Mouse (Mus musculus) cerebellum, postnatal 14 days (tissue): ENCODE measurements around the gene Relt.
"Not testable (repeated sequence)": the region's sequence is repeated elsewhere in the genome, so short reads cannot be mapped to it uniquely, and the experiment has no call there.

Experiments used
- DNase-seq, 2 experiments: peaks; one replicate each; pipeline ENCODE4 v3.0.0; 2021; ENCODE audit warnings: mixed read lengths in 2 of 2

Gene Relt

DNA sequence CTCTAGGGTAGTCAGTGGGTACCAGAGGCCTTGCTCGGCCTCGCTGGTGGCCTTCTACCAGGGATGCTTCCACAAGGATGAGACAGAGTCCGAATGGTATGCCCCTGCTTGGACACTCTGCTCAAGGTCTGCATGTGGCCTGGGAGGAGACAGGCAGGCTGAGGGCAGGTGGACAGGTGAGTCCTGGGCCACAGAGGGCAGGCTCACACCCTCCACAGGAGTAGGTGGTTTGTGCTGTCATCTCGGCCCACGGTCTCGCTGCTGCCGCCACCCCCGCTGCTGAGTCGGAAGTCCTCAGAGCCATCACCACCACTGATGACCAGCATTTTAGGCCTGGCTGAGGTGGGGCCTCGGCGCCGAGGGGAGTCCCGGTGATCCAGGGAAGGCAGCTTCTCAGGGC is 10.0 kb upstream of the Relt start:
- DNase-seq = no peak

- no peak for DNase-seq
Observed at GRCm38 (mm10) chr7:100871892-100872291, 8.6 kb upstream of the Relt start.

- DNase-seq = no peak
Observed at GRCm38 (mm10) chr7:100871355-100871754, 8.1 kb upstream of the Relt start.

DNA sequence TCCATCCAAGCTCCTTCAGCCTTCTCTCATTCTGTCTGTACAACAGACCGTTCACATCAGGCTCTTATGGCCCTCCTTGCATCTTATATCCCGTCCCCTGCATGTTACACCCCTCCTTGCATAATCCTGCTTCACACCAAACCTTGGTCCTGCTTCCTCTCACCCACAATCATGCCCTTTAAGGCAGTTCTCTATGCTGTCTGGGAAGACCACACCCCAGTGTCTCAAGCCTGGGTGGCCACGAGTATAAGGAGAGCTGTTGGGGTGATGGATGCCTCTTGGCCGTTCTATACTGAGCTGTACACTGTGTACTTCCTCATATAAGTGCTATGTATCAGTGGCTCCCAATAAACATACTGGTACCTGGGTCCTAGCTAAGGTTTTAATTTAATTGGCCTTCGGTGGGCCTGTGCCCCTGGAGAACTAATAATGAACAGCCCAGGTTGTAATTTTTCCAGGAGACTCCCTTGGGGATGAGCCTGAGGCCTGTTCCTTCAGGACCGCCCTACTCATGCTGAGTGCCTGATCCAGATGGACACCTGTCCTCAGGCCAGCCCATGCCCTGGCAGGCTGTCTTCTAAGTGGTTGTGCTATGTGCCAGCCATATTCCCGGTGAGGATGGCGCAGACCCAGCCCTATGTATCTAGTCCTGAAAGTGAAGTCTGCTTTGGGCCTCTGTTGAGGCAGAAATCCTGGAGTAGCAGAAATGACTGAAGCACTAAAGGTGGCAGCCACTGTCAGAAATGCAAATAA is 6.8 kb upstream of the Relt start:
- DNase-seq = peak; percentile 42 to 44

GRCm38 (mm10) chr7:100868551-100868950 is 5.3 kb upstream of the Relt start:
- no peak for DNase-seq

- DNase-seq = no peak
Observed at GRCm38 (mm10) chr7:100867561-100867960, 4.3 kb upstream of the Relt start.

GRCm38 (mm10) chr7:100866675-100867074 is 3.4 kb upstream of the Relt start:
- peak; percentile 83 to 85 for DNase-seq

GRCm38 (mm10) chr7:100862353-100862752 is 893 bp downstream of the Relt start:
- no peak for DNase-seq

DNA sequence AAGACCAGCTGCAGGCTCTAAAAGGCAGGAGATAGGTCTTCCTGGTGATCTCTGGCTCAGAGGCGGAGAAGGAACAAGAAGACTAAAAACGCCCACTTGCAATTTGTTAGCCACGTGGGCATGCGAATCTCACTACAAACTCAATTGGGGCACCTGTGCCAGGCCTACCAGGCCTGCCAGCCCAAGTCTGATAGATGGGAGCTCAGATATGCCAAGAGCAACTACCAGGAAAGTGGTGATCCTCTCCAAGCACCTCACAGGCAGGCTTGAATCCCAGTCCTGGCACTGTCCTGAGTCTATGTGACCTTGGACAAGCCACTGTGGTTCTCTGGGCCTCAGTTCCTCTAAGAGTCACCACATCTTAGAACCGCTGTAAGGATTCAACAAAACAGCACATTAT is 2.0 kb downstream of the Relt start:
- no peak for DNase-seq

DNA sequence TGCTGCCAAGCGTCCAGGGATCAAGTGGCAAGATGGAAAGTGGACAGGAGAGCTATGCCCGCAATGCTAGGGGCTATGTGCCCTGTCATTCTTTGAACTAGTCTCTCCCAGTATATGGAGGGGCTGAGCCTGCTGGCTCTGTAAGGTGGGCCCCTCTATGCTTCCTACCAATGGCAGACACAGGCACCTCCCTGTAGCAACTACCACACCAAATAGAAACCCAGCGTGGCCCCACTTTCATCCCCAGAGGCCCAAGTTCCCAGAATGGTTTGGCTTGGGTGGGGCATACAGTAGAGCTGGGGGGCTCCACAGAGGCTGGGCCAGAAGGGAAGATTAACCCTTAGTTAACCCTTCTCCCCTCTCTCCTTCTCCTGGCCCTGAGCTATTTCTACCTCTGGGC is 2.8 kb downstream of the Relt start:
- no peak for DNase-seq

- no peak for DNase-seq
Observed at GRCm38 (mm10) chr7:100855795-100856573, 7.3 kb downstream of the Relt start.

DNA sequence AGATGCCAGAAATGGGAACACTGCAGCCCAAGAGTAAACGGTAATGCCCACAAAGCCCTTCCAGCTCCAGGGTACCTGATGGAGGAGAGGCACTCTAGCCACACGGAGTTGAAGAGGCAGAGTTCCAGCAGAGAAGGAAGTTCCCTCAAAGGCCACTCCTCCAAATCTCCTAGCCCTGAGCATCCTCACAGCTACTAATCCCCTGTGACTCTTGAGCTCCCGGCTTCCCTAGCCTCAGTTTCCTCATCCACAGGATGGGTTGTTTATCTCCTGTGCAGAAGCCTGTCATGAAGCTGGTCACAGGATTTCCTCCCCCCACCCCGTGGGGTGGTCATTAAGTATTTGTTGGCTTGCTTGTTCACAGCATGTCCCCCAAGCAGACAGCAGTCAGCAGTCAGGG is 7.9 kb downstream of the Relt start:
- no peak for DNase-seq

- peak in 1 of 2 experiments; percentile 58 for DNase-seq
Observed at GRCm38 (mm10) chr7:100854861-100855260, 8.4 kb downstream of the Relt start.

DNA sequence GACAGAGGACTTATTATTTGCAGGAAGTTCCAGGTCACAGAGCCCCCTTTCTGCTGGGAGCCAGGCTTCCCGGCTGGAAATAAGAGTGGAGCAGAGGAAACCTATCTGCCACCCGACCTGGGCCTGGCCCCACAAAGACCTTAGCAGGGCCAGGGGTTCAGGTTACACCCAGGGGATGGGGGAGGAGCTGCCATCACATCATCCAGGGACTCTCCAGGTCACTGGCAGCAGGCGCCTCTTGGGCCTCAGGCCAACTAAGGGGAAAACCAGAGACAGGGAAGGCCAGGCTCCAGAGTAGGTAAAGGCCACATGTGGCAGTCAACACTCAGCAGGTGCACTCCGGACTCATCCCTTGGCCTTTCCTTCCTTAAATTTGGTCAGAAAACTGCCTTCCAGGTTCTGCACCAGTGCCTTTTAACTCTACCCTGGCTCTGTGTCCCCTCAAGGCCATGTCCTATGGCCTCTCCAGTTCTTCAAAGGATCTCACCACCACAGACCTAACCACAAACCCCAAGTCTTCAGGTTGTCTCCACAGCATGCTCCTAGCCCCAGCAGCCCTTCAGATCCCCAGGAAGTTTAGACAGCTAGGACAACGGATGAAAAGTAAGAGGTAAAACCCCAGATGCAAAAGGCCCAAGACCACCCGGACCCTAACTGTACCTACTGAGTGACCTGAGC is 9.0 kb downstream of the Relt start:
- no peak for DNase-seq

GRCm38 (mm10) chr7:100853396-100853795 is 9.8 kb downstream of the Relt start:
- DNase-seq = no peak

- no peak for DNase-seq
Observed at GRCm38 (mm10) chr7:100851481-100852356, 11.5 kb downstream of the Relt start.

- DNase-seq = no peak
Observed at GRCm38 (mm10) chr7:100849508-100849907, 13.7 kb downstream of the Relt start.

- peak; percentile 80 to 88 for DNase-seq
Observed at GRCm38 (mm10) chr7:100848744-100849143, 14.5 kb downstream of the Relt start.

- DNase-seq = no peak
Observed at GRCm38 (mm10) chr7:100847131-100847530, 16.1 kb downstream of the Relt start.

GRCm38 (mm10) chr7:100846033-100846432 is 17.2 kb downstream of the Relt start:
- DNase-seq = not testable (repeated sequence)

DNA sequence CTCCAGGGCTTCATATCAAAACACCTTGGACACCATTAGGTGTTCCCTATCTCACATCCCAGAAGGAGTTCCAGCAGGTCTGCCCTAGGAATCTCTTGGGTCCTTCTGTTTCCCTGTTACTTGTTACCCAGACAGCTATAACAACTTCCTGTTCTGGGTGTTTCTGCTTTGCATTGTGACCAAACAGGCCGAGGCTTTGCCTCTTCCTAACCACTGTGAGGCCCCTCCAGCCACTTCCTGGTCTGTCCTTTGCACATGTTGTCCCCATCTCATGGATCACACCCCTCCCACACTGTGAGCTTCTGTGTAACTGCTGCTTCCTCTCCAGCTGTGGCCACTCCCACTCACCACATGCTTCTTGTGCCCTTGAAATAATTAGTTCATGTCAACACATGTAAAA is 17.8 kb downstream of the Relt start:
- DNase-seq = no peak

GRCm38 (mm10) chr7:100845026-100845400 is 18.2 kb downstream of the Relt start:
- no peak for DNase-seq
